Mouse (Mus musculus): ENCODE results near the gene Kl.

DNA sequence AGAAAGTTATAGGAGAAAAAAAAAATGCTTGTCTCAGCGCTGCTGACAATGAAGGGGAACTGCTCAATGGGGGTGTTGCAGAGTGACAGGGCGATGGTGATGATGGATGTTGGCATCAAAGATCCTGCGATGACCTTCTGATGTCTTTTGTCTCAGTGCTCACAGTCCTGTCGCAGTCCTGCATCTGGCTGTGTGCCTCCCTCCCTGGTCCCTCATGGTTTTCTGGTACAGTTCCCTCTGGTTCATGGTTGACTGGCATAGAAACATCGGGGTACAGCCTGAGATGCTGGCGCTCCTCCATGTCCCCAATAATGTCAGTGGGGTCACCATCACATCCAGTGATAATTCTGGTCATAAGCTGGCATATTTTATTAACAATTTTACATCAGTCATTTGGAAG lies 18.7 kb downstream of the Kl start:
- TF ChIP-seq CTCF (IDR thresholded peaks at IDR 0.05; ENCODE audit: low read depth, low read length) (no peak), POLR2A (IDR thresholded peaks at IDR 0.05; ENCODE audit: extremely low read depth, insufficient read depth, low read length) (no peak)

All from liver, adult 2 months (tissue).